Mouse (Mus musculus): ENCODE measurements around the gene 5830473C10Rik.

DNA sequence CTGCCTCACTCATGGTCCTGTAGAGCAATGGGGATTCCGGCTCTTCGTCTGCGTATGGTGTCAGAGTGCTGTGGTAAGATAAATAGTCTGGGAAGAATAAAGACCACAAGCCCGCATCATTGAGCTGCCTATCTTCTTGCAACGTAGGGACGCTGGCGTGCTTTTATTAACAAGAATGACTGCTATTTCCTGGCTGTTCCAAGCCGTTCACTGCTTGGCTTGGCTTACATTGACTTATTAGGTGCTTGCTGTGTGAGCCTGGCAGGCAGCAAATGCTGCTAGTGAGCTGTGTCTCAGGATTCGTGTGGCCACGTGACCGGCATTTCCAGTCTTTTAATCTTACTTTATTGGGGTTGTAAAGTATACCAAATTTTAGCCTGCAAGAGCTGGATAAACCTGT lies 48.0 kb downstream of the 5830473C10Rik start:
- TF ChIP-seq CTCF (conservative IDR thresholded peaks at IDR 0.05; ENCODE audit: low read length) (no peak), POU5F1 (IDR thresholded peaks at IDR 0.05; ENCODE audit: borderline replicate concordance, low read length) (no peak)

Measured in E14TG2a.4 (cell line).